21 mouse cellular contexts compared by ENCODE assay signal in genomic region chr3:101784768-101785424, GRCm38 (mm10).
"Had no signal": no experiment of that assay in that cellular context is flagged by ENCODE, and none has a peak within 500 bp of the region (broad histone marks: within the 10 kb centered on the region; RNA-seq: fewer than 3 reads in every experiment).

No protein-coding gene starts in this region.

- DNase-seq: kidney, postnatal 10 days; kidney, postnatal 36 days; layer of hippocampus, adult 9-11 months; layer of hippocampus, postnatal 36 days; left cerebral cortex, postnatal 4 days; liver, postnatal 0 days; lung, postnatal 10 days; lung, postnatal 4 days; midbrain, embryonic 14.5 days; thymus, adult 2 months; thymus, postnatal 14 days; thymus, postnatal 4 days had no signal

- H3K9ac ChIP-seq: limb, embryonic 12.5 days; limb, embryonic 15.5 days; liver, embryonic 14.5 days; liver, postnatal 0 days; lung, embryonic 15.5 days had no signal

- ATAC-seq: liver, postnatal 0 days had no signal

- H3K9me3 ChIP-seq: limb, embryonic 12.5 days; limb, embryonic 15.5 days; lung, embryonic 15.5 days had no signal

- H3K4me3 ChIP-seq: layer of hippocampus, adult 2 months; left cerebral cortex, adult 2 months; limb, embryonic 12.5 days; limb, embryonic 15.5 days; lung, embryonic 15.5 days had no signal

- H3K36me3 ChIP-seq: limb, embryonic 12.5 days; limb, embryonic 15.5 days; lung, embryonic 15.5 days had no signal

- H3K4me2 ChIP-seq: limb, embryonic 12.5 days; limb, embryonic 15.5 days; liver, embryonic 11.5 days; lung, embryonic 15.5 days; midbrain, embryonic 11.5 days had no signal

- H3K27me3 ChIP-seq: limb, embryonic 12.5 days; limb, embryonic 15.5 days; lung, embryonic 15.5 days had no signal

- H3K27ac ChIP-seq: layer of hippocampus, adult 2 months; left cerebral cortex, adult 2 months; limb, embryonic 12.5 days; limb, embryonic 15.5 days; liver, embryonic 14.5 days; lung, embryonic 15.5 days; stomach, postnatal 0 days had no signal
